Mouse (Mus musculus) neural tube, embryonic 13.5 days (tissue): ENCODE data around the gene Caln1. TPM values are rescaled to one million over a fixed set of nuclear protein-coding genes. Genes with fewer than 3 reads are reported as not detected.
A peak's percentile ranks its signal among the peaks of the same experiment; 100 is the strongest.

Experiments used
- ATAC-seq: fragments of 200-750 bp; cut with Nextera tagmentation; 2 replicates; pipeline ENCODE4 v1.8.0; 2017; ENCODE audit warnings: low read depth, mild to moderate bottlenecking, moderate TSS enrichment, moderate library complexity
- H3K27ac ChIP-seq: fragments of 300-500 bp; sonication (generic); replicated peaks from 2 replicates; pipeline ENCODE4 v1.5.1; 2015; ENCODE audit warnings: moderate library complexity, mild to moderate bottlenecking, inconsistent platforms
- H3K27me3 ChIP-seq: fragments of 300-500 bp; sonication (generic); 2 replicates; pipeline ENCODE4 v1.6.1; 2015; ENCODE audit warnings: mild to moderate bottlenecking, inconsistent platforms
- H3K36me3 ChIP-seq: fragments of 300-500 bp; sonication (generic); 2 replicates; pipeline ENCODE4 v1.6.1; 2015; ENCODE audit warnings: mild to moderate bottlenecking, inconsistent platforms
- H3K4me1 ChIP-seq: fragments of 300-500 bp; sonication (generic); replicated peaks from 2 replicates; pipeline ENCODE4 v1.6.1; 2015; ENCODE audit warnings: inconsistent platforms
- H3K4me2 ChIP-seq: fragments of 300-500 bp; sonication (generic); 2 replicates; pipeline ENCODE4 v1.6.1; 2015; ENCODE audit warnings: inconsistent platforms, mild to moderate bottlenecking, moderate library complexity
- H3K4me3 ChIP-seq: fragments of 300-500 bp; sonication (generic); 2 replicates; pipeline ENCODE4 v1.5.1; 2015; ENCODE audit warnings: mild to moderate bottlenecking, inconsistent platforms
- H3K9ac ChIP-seq: fragments of 300-500 bp; sonication (generic); 2 replicates; pipeline ENCODE4 v1.6.1; 2015; ENCODE audit warnings: moderate library complexity, mild to moderate bottlenecking, inconsistent platforms
- H3K9me3 ChIP-seq: fragments of 300-500 bp; sonication (generic); 2 replicates; pipeline ENCODE4 v1.6.1; 2016; ENCODE audit warnings: inconsistent platforms
- WGBS: fragments of 180-500 bp; shearing (Covaris S2); methylation state at CpG from one replicate; pipeline ENCODE4 v1.1.7; 2015; 5-methylcytosine and 5-hydroxymethylcytosine counted together
- polyA plus RNA-seq: library from polyadenylated mRNA; unstranded; fragments of >200 nt; fragmentation: Nextera tagmentation; extraction: Ambion mirVana; gene quantifications from 2 replicates; pipeline ENCODE4 v1.2.1, GENCODE M21; 2015

Gene Caln1
- polyA plus RNA-seq, 1 experiment from 2014 or later: 10.5 TPM

DNA sequence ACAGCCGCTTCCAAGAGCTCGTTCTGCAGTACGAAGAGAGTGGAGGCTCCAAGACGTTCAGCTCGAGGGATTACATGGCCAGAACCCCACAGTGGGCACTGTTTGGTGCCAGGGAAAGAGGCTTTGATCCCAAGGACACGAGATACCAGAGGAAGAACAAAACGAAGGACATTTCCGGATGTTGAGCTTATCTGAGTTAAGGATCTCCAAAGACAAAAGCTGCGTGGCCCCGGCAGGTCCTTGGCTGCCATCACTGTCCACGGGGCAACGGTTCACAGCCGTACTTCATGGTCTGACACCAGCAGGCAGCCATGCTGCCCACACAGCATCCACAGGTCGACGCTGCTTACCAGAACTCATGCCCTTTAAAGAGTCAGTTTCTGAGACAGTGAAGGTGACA lies 28.6 kb upstream of the Caln1 start:
- H3K27ac ChIP-seq: no peak overlapping the region
- 96% methylated on average over 15 of the region's 15 CpGs for WGBS
- H3K4me2 ChIP-seq: no peak overlapping the region
- H3K9ac ChIP-seq: no peak overlapping the region
- H3K4me1 ChIP-seq: no peaks in the 10 kb centered on the region
- no peak for ATAC-seq
- H3K36me3 ChIP-seq: peaks cover 57% of the 10 kb centered on the region
- H3K27me3 ChIP-seq: no peaks in the 10 kb centered on the region
- no peak overlapping the region for H3K4me3 ChIP-seq
- H3K9me3 ChIP-seq: no peaks in the 10 kb centered on the region

DNA sequence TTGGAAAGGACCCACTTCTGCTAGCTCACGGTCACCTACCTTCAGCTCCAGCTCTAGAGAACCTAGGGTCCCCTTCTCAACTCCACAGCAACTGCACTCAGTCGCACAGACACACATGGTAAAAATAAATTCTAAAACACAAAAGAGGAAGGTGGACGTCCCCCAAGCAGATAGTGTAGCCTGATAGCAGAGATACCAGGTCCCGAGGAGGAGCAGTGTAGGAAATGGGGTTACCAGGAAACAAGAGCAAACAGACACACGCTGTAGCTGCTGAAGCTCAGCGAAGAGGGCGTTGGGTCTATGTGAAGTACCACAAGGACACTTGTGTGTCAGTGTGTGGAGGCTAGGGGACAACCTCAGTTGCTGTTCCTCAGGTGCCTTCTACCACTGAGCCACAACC lies 24.3 kb upstream of the Caln1 start:
- 98% methylated on average over 7 of the region's 7 CpGs for WGBS
- no peak overlapping the region for H3K4me3 ChIP-seq
- H3K9ac ChIP-seq: no peak overlapping the region
- H3K27me3 ChIP-seq: no peaks in the 10 kb centered on the region
- H3K9me3 ChIP-seq: 0 out of 2 replicates have a peak, but pooled peaks cover 7% of the 10 kb centered on the region
- H3K4me2 ChIP-seq: no peak overlapping the region
- H3K27ac ChIP-seq: no peak overlapping the region
- H3K4me1 ChIP-seq: no peaks in the 10 kb centered on the region
- H3K36me3 ChIP-seq: peaks cover 33% of the 10 kb centered on the region
- ATAC-seq: no peak

DNA sequence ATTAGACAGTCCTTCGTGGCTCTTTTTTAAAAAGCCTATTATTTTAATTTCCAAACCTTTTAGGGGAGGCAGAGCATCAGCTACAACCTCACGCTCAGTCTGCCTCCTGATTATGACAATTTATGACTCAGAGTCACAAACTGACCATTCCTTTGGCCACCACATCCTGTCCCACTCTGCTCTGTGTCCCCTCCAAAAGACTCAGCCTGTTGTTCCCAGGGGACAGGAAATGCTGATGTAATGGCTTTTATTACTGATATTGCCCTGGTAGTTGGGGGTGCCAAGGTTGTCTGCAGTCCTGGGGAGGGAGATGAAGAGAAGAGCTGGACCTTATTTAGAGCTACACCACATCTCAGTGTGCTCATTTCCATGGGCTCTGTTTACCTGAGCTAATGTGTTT lies 23.4 kb upstream of the Caln1 start:
- Histone ChIP-seq H3K9ac (no peak overlapping the region), H3K27me3 (no peaks in the 10 kb centered on the region), H3K36me3 (peaks cover 24% of the 10 kb centered on the region), H3K4me3 (no peak overlapping the region), H3K27ac (no peak overlapping the region), H3K4me2 (no peak overlapping the region), H3K9me3 (0 out of 2 replicates have a peak, but pooled peaks cover 7% of the 10 kb centered on the region), H3K4me1 (no peaks in the 10 kb centered on the region)
- 84% methylated on average over 2 of the region's 2 CpGs for WGBS
- ATAC-seq: no peak

DNA sequence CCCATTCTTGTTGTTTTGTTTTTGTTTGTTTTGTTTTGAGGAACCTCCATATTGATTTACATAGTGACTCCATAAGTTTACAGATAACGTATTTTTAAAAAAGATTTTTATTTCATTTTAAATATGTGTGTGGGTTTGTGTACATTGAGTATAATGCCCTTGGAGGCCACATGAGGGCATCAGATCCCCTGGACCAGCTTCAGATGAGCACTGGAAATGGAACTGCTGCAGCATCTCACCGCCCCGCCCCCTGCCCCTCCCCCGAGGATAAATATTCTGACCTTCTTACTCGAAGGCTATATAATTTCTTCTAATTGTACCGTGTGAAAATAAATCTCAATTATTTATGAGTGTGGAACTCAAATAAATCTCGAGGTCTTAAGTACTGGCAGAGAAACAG lies 14.0 kb upstream of the Caln1 start:
- Histone ChIP-seq H3K9me3 (no peaks in the 10 kb centered on the region), H3K36me3 (no peaks in the 10 kb centered on the region), H3K4me1 (no peaks in the 10 kb centered on the region), H3K4me2 (no peak overlapping the region), H3K4me3 (no peak overlapping the region), H3K27ac (no peak overlapping the region), H3K27me3 (no peaks in the 10 kb centered on the region), H3K9ac (no peak overlapping the region)
- 54% methylated on average over 7 of the region's 7 CpGs for whole genome bisulfite sequencing
- ATAC-seq: no peak

DNA sequence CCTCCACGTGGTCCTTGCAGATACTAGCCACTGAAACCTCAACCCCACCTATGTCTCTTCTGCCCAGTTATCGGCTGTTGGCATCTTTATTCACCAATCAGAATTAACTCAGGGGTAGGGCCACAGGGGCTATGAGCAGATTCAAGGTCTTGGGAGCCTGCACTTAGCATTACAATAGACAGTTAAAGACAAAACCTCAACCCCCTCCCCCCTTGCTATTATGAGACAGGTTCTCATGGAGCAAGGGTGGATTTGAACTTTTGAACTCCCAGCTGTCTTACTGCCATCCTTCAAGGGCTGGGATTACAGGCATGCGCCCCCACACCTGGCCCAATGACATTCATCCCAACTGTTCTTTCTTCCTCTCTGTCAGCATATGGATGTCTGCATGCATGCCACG lies 6.1 kb upstream of the Caln1 start:
- Histone ChIP-seq H3K27me3 (no peaks in the 10 kb centered on the region), H3K9me3 (no peaks in the 10 kb centered on the region)
- 50% methylated on average over 4 of the region's 4 CpGs for WGBS

DNA sequence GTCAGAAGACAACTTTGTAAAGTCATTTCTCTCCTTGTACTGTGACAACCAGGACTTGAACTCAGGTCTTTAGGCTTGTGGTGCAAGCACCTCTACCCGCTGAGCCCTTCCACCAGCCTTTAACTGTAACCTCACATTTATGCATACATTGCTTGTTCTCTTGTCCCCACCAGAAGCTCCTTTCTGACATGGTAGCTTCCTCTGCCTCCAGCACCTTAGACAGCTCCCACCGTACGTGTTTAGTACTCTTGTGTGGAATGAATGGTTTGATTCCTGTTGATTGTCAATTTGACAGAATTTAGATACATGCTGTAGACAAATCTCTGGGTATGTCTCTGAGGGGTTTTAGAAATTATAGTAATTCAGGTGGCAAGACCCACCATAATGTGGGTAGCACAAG lies 5.5 kb upstream of the Caln1 start:
- no peak overlapping the region for H3K4me3 ChIP-seq
- ATAC-seq: no peak
- 64% methylated on average over 3 of the region's 3 CpGs for WGBS
- H3K4me1 ChIP-seq: no peaks in the 10 kb centered on the region
- H3K4me2 ChIP-seq: no peak overlapping the region
- no peak overlapping the region for H3K27ac ChIP-seq
- H3K36me3 ChIP-seq: no peaks in the 10 kb centered on the region
- H3K9ac ChIP-seq: no peak overlapping the region
- H3K27me3 ChIP-seq: no peaks in the 10 kb centered on the region
- no peaks in the 10 kb centered on the region for H3K9me3 ChIP-seq

More for the DNA sequence above, 6.1 kb upstream of the Caln1 start:
- no peak overlapping the region for H3K9ac ChIP-seq
- H3K4me3 ChIP-seq: no peak overlapping the region
- H3K4me2 ChIP-seq: no peak overlapping the region
- H3K27ac ChIP-seq: no peak overlapping the region
- no peaks in the 10 kb centered on the region for H3K36me3 ChIP-seq
- ATAC-seq: no peak
- no peaks in the 10 kb centered on the region for H3K4me1 ChIP-seq

DNA sequence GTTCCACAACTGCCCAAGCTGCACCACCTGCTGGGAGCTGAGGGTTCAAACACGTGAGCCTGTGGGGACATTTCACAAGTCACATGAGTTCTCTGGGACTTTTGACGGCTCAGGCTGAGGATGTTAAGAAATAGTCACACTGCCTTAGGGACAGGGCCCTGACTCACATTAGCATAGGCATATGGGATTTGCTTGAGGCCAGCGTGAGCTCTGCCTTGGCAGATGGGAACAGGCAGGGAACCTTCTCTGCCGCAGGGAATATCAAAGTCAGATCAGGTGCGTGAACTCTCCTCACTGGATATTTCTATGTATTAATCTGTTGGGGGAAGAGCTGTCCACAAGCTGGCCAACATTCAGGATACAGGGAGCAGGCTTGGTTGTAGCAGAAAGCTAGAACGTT lies 1.0 kb upstream of the Caln1 start:
- no peak for ATAC-seq
- WGBS: 81% methylated on average over 6 of the region's 6 CpGs
- H3K4me2 ChIP-seq: no peak overlapping the region
- H3K27me3 ChIP-seq: no peaks in the 10 kb centered on the region
- no peaks in the 10 kb centered on the region for H3K36me3 ChIP-seq
- no peaks in the 10 kb centered on the region for H3K4me1 ChIP-seq
- H3K27ac ChIP-seq: no peak overlapping the region
- H3K9ac ChIP-seq: no peak overlapping the region
- H3K4me3 ChIP-seq: no peak overlapping the region
- H3K9me3 ChIP-seq: no peaks in the 10 kb centered on the region

DNA sequence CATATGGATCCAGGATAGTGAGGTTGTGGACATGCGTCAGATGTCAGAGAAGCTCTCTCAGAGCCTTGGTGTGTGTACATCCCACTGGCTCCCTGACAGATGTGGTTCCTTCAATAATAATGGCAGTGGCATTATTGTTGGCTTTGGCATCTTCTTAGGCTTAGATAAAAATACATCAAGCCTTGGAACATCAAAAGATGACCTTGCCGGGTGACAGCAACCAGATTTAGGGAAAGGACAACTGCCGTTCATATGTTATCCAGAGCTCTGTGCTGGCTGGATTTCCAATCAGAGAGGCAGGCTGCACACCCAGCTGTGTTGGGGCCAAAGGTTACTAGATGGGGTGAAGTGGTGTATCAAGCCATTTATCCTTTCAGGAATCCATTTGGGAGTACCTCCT lies 6.2 kb downstream of the Caln1 start:
- no peak overlapping the region for H3K27ac ChIP-seq
- no peak overlapping the region for H3K9ac ChIP-seq
- no peaks in the 10 kb centered on the region for H3K27me3 ChIP-seq
- H3K4me3 ChIP-seq: no peak overlapping the region
- H3K4me2 ChIP-seq: no peak overlapping the region
- 88% methylated on average over 3 of the region's 3 CpGs for WGBS
- ATAC-seq: no peak
- no peaks in the 10 kb centered on the region for H3K9me3 ChIP-seq
- H3K36me3 ChIP-seq: no peaks in the 10 kb centered on the region
- no peaks in the 10 kb centered on the region for H3K4me1 ChIP-seq

DNA sequence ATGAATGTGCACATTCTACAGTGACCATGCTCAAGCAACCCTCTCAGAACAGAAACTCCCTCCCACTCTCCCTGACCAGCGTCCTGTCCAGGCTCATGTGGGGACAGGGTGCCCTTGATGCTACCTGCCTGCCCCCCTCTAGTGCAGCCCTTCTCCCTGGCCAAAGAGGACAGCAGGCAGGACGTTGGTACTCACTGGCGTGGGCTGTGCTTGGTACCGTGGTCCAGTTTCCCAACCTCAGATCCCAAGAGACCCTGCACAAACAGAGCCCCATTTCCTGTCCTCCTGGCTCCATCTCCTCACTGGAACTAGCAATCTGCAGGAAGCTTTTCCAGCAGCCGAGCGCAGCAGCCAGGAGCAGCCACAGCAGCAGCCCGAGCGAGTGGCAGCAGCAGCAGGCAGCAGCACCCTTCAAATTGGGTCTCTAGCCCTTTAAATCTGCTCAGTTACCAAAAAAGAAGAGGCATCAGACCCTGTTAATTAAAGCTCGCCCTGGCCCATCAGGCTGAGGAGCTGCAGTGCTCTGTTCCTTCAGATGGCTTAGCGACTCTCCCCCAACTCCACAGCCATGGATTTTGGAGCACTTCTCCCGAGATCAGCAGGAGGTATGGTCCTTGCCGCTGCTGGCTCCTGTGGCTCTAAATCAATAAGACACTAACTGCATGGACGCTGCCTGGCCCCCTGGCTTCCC lies 15.1 kb downstream of the Caln1 start, which contains the start of gene A330070K13Rik:
TSS of gene A330070K13Rik (minus strand) at position 410 of the 691 bp plus-strand sequence.
- peak within 1 kb of the TSS; percentile 18 for H3K4me3 ChIP-seq
- ATAC-seq: no peak
- WGBS: 17% methylated on average over 13 of the region's 13 CpGs
- peaks cover 25% of the 10 kb centered on the region for H3K4me1 ChIP-seq
- peak within 1 kb of the TSS; percentile 44 for H3K9ac ChIP-seq
- no peaks in the 10 kb centered on the region for H3K27me3 ChIP-seq
- no peaks in the 10 kb centered on the region for H3K36me3 ChIP-seq
- H3K27ac ChIP-seq: peak within 1 kb of the TSS; percentile 38; the same call in 1 of the 2 replicates
- no peaks in the 10 kb centered on the region for H3K9me3 ChIP-seq
- H3K4me2 ChIP-seq: peak within 1 kb of the TSS; percentile 52

DNA sequence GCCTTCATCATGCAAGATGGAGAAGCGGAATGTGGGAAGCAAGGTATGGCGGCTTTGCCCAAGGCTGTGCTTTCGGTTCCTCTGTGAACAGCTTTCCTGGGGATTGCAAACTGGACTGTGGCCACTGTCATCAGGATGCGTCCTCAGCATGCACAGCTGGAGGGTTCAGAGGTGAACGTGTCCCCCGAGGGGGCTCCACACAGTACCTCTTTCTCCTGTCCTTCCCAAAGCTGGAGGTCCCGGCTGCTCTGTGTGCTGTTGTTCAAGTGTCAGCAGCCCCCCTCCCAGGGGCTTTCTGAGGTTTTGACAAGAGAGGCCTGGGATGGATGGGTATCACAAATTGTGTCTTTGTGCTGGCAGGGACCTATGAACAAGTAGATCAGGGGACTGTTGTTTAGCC lies 17.2 kb downstream of the Caln1 start:
- H3K4me2 ChIP-seq: no peak overlapping the region
- no peak overlapping the region for H3K27ac ChIP-seq
- no peaks in the 10 kb centered on the region for H3K27me3 ChIP-seq
- peaks cover 25% of the 10 kb centered on the region for H3K4me1 ChIP-seq
- ATAC-seq: no peak
- H3K9ac ChIP-seq: no peak overlapping the region
- 52% methylated on average over 7 of the region's 7 CpGs for WGBS
- no peak overlapping the region for H3K4me3 ChIP-seq
- no peaks in the 10 kb centered on the region for H3K9me3 ChIP-seq
- H3K36me3 ChIP-seq: no peaks in the 10 kb centered on the region

DNA sequence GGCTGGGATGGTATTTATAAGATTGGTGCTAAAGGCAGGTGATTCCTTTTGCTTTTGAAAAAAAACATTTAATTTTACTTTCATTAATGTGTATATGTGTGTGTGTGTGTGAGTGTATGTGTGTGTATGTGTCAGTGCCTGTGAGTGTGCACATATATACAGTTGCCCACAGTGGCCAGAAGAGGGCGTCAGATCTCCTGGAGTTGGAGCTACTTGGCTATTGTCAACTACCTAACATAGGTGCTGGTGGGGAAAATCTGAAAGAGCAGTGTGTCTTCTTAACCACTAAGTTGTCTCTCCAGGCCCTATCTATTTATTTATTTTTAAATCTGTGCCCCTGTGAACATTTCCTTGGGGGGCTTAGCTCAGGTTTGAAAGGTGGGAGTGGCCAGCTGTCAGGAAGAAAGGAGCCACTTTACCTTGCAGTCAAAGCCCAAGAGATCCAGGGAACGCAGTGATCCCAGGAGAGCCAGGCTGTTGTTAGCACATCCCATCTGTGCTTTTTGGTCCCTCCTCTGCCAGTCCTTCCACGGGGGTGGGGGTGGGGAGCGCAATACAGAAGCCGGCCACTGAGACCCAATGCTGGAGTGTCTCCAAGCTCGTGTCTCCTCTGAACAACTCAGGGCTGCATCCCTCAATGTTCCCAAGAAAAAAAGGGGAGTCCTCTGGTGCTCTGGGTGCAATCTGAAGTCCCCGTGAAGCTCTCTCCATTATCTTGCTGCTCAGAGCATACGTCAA lies 24.5 kb downstream of the Caln1 start:
- 46% methylated on average over 8 of the region's 8 CpGs for WGBS
- Histone ChIP-seq H3K4me2 (no peak overlapping the region), H3K4me3 (no peak overlapping the region), H3K36me3 (no peaks in the 10 kb centered on the region), H3K27me3 (no peaks in the 10 kb centered on the region), H3K4me1 (peaks cover 11% of the 10 kb centered on the region), H3K9me3 (no peaks in the 10 kb centered on the region), H3K9ac (no peak overlapping the region), H3K27ac (peak overlapping the region; percentile 49; the same call in 1 of the 2 replicates)
- ATAC-seq: peak; percentile 40; the same call in 1 of the 2 replicates

DNA sequence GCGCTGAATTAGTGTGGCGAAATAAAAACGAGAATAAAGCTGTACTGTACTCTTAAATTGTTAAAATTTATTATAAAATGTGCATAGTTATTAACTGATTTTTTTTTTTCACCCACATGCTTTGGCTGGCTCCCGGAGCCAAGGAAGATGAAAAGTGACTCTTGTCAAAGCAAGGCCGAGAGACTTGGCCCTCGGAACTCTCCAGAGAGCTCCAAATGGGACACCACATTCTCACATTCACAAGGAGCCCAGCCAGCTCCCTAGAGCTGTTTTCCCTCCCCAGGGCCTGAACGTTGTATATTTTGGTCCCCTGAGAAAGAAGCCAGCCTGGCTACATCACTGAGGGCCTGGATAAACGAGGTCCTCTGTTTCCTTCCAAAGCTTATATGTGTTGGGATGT lies 25.1 kb downstream of the Caln1 start:
- Histone ChIP-seq H3K9me3 (no peaks in the 10 kb centered on the region), H3K36me3 (no peaks in the 10 kb centered on the region), H3K4me1 (peaks cover 11% of the 10 kb centered on the region), H3K27me3 (no peaks in the 10 kb centered on the region), H3K4me2 (no peak overlapping the region), H3K27ac (peak overlapping the region; percentile 49), H3K9ac (no peak overlapping the region), H3K4me3 (no peak overlapping the region)
- WGBS: 71% methylated on average over 8 of the region's 8 CpGs
- ATAC-seq: no peak
